Mouse (Mus musculus): Measurements from ENCODE around the gene Izumo4.

DNA sequence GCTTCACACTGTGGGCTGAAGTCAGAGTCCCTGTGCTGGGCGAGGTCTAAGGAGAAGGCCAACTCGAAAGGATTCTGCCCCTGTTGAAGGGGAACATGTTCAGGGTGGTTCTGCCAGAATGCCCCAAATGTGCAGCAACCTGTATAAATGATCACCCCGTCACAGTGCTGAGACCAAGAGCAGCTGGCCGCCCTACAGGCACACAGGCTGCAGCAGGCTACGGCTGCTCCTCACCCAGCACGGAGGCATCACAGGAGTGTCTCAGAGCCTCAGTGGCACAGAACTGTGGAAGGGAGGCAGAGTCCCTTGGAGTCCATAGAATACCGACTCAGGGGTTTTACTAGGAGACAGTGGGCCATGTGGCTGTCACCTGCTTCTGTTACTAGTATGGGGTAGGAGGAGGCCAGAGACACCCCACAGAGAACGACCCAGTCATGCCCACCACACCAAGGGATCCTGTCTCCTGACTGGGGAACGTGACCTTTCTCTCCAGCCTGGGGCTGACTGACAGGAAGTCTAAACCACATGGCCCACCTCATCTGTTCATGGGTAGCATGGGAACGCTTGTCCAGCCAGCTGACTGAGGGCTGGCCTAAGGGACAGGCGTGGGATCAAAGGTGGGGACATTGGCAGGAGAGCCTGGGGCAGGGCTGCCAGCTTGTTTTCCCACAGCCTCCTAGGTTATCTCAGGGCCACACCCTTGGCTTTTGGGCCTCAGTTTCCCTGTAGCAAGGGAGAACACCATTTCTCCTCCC lies 29.9 kb upstream of the Izumo4 start:
- no peak for TF ChIP-seq POLR2A (IDR thresholded peaks at IDR 0.05; ENCODE audit: borderline replicate concordance, low read depth, low read length)
- no peak for TF ChIP-seq CTCF (IDR thresholded peaks at IDR 0.05; ENCODE audit: low read depth, low read length)

Measured in bone marrow macrophage, adult 2 months (primary cell).